30 mouse cellular contexts compared by ENCODE assay signal in the genomic region with DNA sequence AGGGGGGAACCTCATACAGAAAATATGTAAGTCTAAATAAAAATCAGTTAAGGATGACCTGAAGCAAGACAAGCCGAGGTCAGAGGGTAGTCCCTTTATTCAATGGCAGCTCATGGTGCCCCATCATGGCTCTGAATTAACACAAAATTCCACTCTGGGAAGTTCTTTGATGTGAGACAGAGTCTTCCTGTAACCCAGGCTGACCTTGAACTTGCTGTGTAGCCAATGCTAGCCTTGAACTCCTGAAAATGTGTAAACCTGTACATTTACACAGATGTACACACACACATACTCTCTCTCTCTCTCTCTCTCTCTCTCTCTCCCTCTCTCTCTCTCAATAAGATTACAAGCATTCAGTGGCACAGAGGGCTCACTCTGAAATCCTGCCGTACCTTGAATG. TPM values are rescaled to one million over a fixed set of nuclear protein-coding genes. Genes with fewer than 3 reads are reported as not detected.
DNase-seq lines count a peak whose midpoint lies in the region; ATAC-seq and TF ChIP-seq lines count a peak whose summit lies in the region.
"Had no signal": no experiment of that assay in that cellular context is flagged by ENCODE, and none has a peak within 500 bp of the region (broad histone marks: within the 10 kb centered on the region; RNA-seq: fewer than 3 reads in every experiment).

No protein-coding gene starts in this region.

- peaks cover 5% of the 10 kb centered on the region for H3K4me1 ChIP-seq in G1E (ENCODE audit: insufficient read depth, low read depth, low read length)

- no peak; the same call in 1 of the 2 replicates for ATAC-seq in G1E (ENCODE audit: extremely low read depth, insufficient number of reproducible peaks, low FRiP score, poor library complexity, severe bottlenecking)
- ATAC-seq: activated CD4-positive, CD25-positive, alpha-beta regulatory T cell, adult 4 months; CD4-positive, CD25-positive, alpha-beta regulatory T cell, adult 4 months; Patski had no signal

- H3K27me3 ChIP-seq in G1E (ENCODE audit: insufficient read depth, low read length): peaks cover 37% of the 10 kb centered on the region
- H3K27me3 ChIP-seq: Patski had no signal

- H3K4me3 ChIP-seq in G1E (ENCODE audit: low read depth, low read length): no peak overlapping the region

- peak; percentile 32 for DNase-seq in ES-CJ7 (ENCODE audit: low read depth, low spot score)
- no peak for DNase-seq in G1E (ENCODE audit: low spot score)
- peak; percentile 34 for DNase-seq in R1 (ENCODE audit: low read depth, low spot score)
- peak; percentile 42 for DNase-seq in ZHBTc4 (ENCODE audit: low read depth, low spot score)
- DNase-seq in heart, postnatal 4 days: no peak
- DNase-seq in lung, postnatal 36 days: no peak
- DNase-seq in frontal cortex, adult 2 months (ENCODE audit: extremely low spot score in 1 of 2, low spot score in 1 of 2): no peak
- no peak for DNase-seq in c-Kit-positive CD71-positive TER-119-positive erythroid progenitor cells, embryonic 14.5 days (ENCODE audit: low spot score)
- DNase-seq: adrenal gland, adult 2 months; adrenal gland, adult 8-10 months; adrenal gland, postnatal 10 days; adrenal gland, postnatal 14 days; adrenal gland, postnatal 25 days; adrenal gland, postnatal 36 days; B cell, adult 2 months; cerebellum, adult 11 months; cerebellum, adult 11-12 months; cerebellum, adult 18-20 months; cerebellum, adult 2 months; cerebellum, adult 8-10 months; cerebellum, adult 9-10 months; cerebellum, adult 9-11 months had no signal

- H3K9me3 ChIP-seq in G1E (replicated peaks): no peaks in the 10 kb centered on the region

- H3K36me3 ChIP-seq in G1E (replicated peaks): no peaks in the 10 kb centered on the region

- 0 out of 2 replicates have a peak, but pooled peaks have one; percentile 4 for TF ChIP-seq CTCF in G1E (IDR thresholded peaks at IDR 0.05; ENCODE audit: low read depth, low read length)

RNA-seq across cellular contexts. Expression of gene St6galnac1, which starts 10.4 kb away (rescaled TPM):
- total RNA-seq in G1E (2014; fragmentation: Nextera tagmentation) (0.49 TPM in 1 of 2 replicates, not detected in the other), G1E (2017) (0.23 and 0.27 TPM in 2 replicates)
- not detected in 2 replicates for polyA plus RNA-seq in G1E (2012)
- not detected for total RNA-seq in heart, postnatal 4 days (2021)
- not detected in 2 replicates for polyA plus RNA-seq in frontal cortex, adult 2 months (2012; rRNA removed)
- total RNA-seq: adrenal gland, postnatal 14 days; adrenal gland, postnatal 25 days; CH12.LX; ES-E14; MEL had no signal
- polyA plus RNA-seq: brain, embryonic 14.5 days; C2C12; cerebellum, adult 2 months; Patski had no signal

Comparison
In these comparisons a context has a peak if more than half of its experiments do, and no peak if none do; other contexts are left out.
1. DNase-seq: peak in ES-CJ7 (single experiment), R1 (single experiment) and ZHBTc4 (single experiment); none in G1E (single experiment), heart, postnatal 4 days (single experiment), lung, postnatal 36 days (single experiment), frontal cortex, adult 2 months (0 of 2) and c-Kit-positive CD71-positive TER-119-positive erythroid progenitor cells, embryonic 14.5 days (single experiment).